Mouse (Mus musculus) large intestine, adult 2 months (tissue): ENCODE measurements around the gene Hcar2. TPM values are rescaled to one million over a fixed set of nuclear protein-coding genes. Genes with fewer than 3 reads are reported as not detected.
A peak's percentile ranks its signal among the peaks of the same experiment; 100 is the strongest.

Source experiments
- DNase-seq: peaks from one replicate; pipeline ENCODE4 v3.0.0-alpha.2; 2012; ENCODE audit warnings: low read depth, low spot score
- WGBS: fragments of 180-500 bp; shearing (Covaris S2); methylation state at CpG from one replicate; pipeline ENCODE4 v1.1.7; 2018; 5-methylcytosine and 5-hydroxymethylcytosine counted together
- polyA plus RNA-seq: library from polyadenylated mRNA; depleted of rRNA; stranded (reverse); fragments of >200 nt; gene quantifications from 2 replicates; pipeline ENCODE4 v1.2.3, GENCODE M21; 2012

The Hcar2 gene
- polyA plus RNA-seq, 1 experiment = 0.97 TPM

- WGBS = 87% methylated on average over 4 of the region's 4 CpGs
- no peak for DNase-seq
Measured at GRCm38 (mm10) chr5:123866457-123866856, 1.2 kb upstream of the Hcar2 start.

GRCm38 (mm10) chr5:123863934-123864333, 1.4 kb downstream of the Hcar2 start:
- 93% methylated on average over 14 of the region's 14 CpGs for WGBS
- DNase-seq = no peak

GRCm38 (mm10) chr5:123862374-123863350, 2.6 kb downstream of the Hcar2 start:
- WGBS = 14% methylated on average over 15 of the region's 15 CpGs
- DNase-seq = no peak

GRCm38 (mm10) chr5:123858798-123859197, 6.5 kb downstream of the Hcar2 start:
- WGBS = 68% methylated on average over 11 of the region's 11 CpGs
- no peak for DNase-seq

GRCm38 (mm10) chr5:123854511-123854910, 10.8 kb downstream of the Hcar2 start:
- 24% methylated on average over 9 of the region's 9 CpGs for WGBS

GRCm38 (mm10) chr5:123853877-123854504, 11.3 kb downstream of the Hcar2 start:
- WGBS = 32% methylated on average over 11 of the region's 11 CpGs
- no peak for DNase-seq

More at GRCm38 (mm10) chr5:123854511-123854910, 10.8 kb downstream of the Hcar2 start:
- peak; percentile 68 for DNase-seq

GRCm38 (mm10) chr5:123851398-123851797, 13.9 kb downstream of the Hcar2 start:
- 71% methylated on average over 2 of the region's 2 CpGs for WGBS
- no peak for DNase-seq

- 76% methylated on average over 14 of the region's 14 CpGs for WGBS
- no peak for DNase-seq
Measured at GRCm38 (mm10) chr5:123844316-123844715, 21.0 kb downstream of the Hcar2 start.

- DNase-seq = no peak
- 64% methylated on average over 4 of the region's 4 CpGs for WGBS
Measured at GRCm38 (mm10) chr5:123843816-123844215, 21.5 kb downstream of the Hcar2 start.

- 81% methylated on average over 3 of the region's 3 CpGs for whole genome bisulfite sequencing
- DNase-seq = no peak
Measured at GRCm38 (mm10) chr5:123842935-123843282, 22.4 kb downstream of the Hcar2 start.

- WGBS = 37% methylated on average over 11 of the region's 11 CpGs
- DNase-seq = no peak
Measured at GRCm38 (mm10) chr5:123842221-123842934, 22.9 kb downstream of the Hcar2 start.

GRCm38 (mm10) chr5:123837371-123837770, 27.9 kb downstream of the Hcar2 start:
- WGBS = 51% methylated on average over 4 of the region's 4 CpGs
- no peak for DNase-seq

- 79% methylated on average over 3 of the region's 3 CpGs for WGBS
- no peak for DNase-seq
Measured at GRCm38 (mm10) chr5:123834836-123835235, 30.5 kb downstream of the Hcar2 start.

- WGBS = 79% methylated on average over 7 of the region's 7 CpGs
Measured at GRCm38 (mm10) chr5:123832309-123832708, 33.0 kb downstream of the Hcar2 start.

GRCm38 (mm10) chr5:123827659-123828091, 37.6 kb downstream of the Hcar2 start:
- no peak for DNase-seq
- 22% methylated on average over 6 of the region's 6 CpGs for WGBS

More at GRCm38 (mm10) chr5:123832309-123832708, 33.0 kb downstream of the Hcar2 start:
- no peak for DNase-seq

- no peak for DNase-seq
- WGBS = 65% methylated on average over 7 of the region's 7 CpGs
Measured at GRCm38 (mm10) chr5:123822706-123823105, 42.6 kb downstream of the Hcar2 start.

GRCm38 (mm10) chr5:123821264-123821571, 44.1 kb downstream of the Hcar2 start:
- no peak for DNase-seq
- 88% methylated on average over 3 of the region's 3 CpGs for WGBS

- WGBS = 72% methylated on average over 9 of the region's 9 CpGs
- no peak for DNase-seq
Measured at GRCm38 (mm10) chr5:123820501-123821263, 44.6 kb downstream of the Hcar2 start.

- WGBS = 88% methylated on average over 19 of the region's 19 CpGs
- DNase-seq = no peak
Measured at GRCm38 (mm10) chr5:123818941-123819577, 46.2 kb downstream of the Hcar2 start.
